Mouse (Mus musculus): ENCODE results near the gene Pde8a.

DNA sequence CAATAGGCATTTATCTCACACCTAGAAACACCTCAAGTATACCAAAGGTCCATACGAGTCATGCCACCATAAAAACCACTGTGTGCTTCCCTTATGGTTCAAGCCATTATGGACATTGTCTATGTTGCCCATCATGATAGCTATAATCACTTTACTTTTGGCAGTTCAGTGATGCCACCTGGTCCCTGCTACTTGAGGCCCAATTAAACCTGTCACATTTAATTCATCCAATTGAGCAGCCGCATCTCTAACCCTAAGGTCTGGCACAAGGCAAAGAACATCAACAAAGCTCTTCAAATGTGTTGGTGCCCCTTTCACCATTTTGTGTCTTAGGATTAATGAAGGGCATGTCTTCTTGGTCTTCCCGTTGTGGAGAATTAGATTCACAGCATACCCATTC, 42.1 kb downstream of the Pde8a start:
- no peak for TF ChIP-seq POLR2A (IDR thresholded peaks at IDR 0.05; ENCODE audit: extremely low read depth, insufficient read depth, low read length)
- no peak for TF ChIP-seq CTCF (IDR thresholded peaks at IDR 0.05; ENCODE audit: extremely low read depth, insufficient read depth, low read length)
